Mouse (Mus musculus) splenic B cell, adult 2 months (primary cell): ENCODE data around the gene Rtn4rl2.
A peak's percentile ranks its signal among the peaks of the same experiment; 100 is the strongest.

ENCODE experiments used
- DNase-seq: peaks from one replicate; pipeline ENCODE4 v3.0.0-alpha.2; 2011; ENCODE audit warnings: low read depth, low spot score
- H3K27me3 ChIP-seq: 2 replicates; pipeline ENCODE4 v1.6.1; 2012; ENCODE audit warnings: mild to moderate bottlenecking, low read length, moderate library complexity, mixed read lengths; ENCODE audit not compliant: control insufficient read depth, poor library complexity, insufficient read depth, severe bottlenecking
- H3K36me3 ChIP-seq: 2 replicates; pipeline ENCODE4 v1.6.1; 2012; ENCODE audit warnings: mild to moderate bottlenecking, low read length, moderate library complexity, mixed read lengths; ENCODE audit not compliant: control insufficient read depth, poor library complexity, insufficient read depth, severe bottlenecking

Gene Rtn4rl2

GRCm38 (mm10) chr2:84841905-84842304, 44.6 kb downstream of the Rtn4rl2 start:
- no peak for DNase-seq
- no peaks in the 10 kb centered on the region for H3K36me3 ChIP-seq
- H3K27me3 ChIP-seq, result no peaks in the 10 kb centered on the region

GRCm38 (mm10) chr2:84840748-84841563, 45.6 kb downstream of the Rtn4rl2 start:
- no peak for DNase-seq
- no peaks in the 10 kb centered on the region for H3K27me3 ChIP-seq
- H3K36me3 ChIP-seq, result no peaks in the 10 kb centered on the region

GRCm38 (mm10) chr2:84840016-84840747, 46.3 kb downstream of the Rtn4rl2 start:
- Histone ChIP-seq H3K36me3 (no peaks in the 10 kb centered on the region), H3K27me3 (no peaks in the 10 kb centered on the region)
- DNase-seq, result peak; percentile 58

- no peaks in the 10 kb centered on the region for H3K27me3 ChIP-seq
- peak; percentile 24 for DNase-seq
- H3K36me3 ChIP-seq, result no peaks in the 10 kb centered on the region
Measured at GRCm38 (mm10) chr2:84838993-84839980, 47.2 kb downstream of the Rtn4rl2 start.

DNA sequence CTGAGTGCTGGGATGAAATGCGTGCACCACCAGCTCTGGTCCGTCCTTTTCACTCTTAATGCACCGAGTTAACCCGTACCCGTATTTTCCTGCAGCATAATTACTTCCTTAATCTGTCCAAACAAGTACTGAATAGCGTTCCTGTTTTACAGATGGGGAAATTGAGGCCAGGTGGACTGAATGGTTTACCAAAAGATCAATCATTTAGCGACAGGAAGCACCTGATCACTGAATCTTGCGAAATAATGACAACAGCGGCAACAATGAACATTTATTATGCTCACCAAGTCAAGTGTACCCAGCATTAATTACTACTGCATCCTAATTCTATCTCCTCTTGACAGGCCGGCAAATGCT, 47.9 kb downstream of the Rtn4rl2 start, which contains the start of gene Slc43a1:
Gene Slc43a1 (plus strand): TSS at position 258 of the 357 bp plus-strand sequence.
- Histone ChIP-seq H3K27me3 (no peaks in the 10 kb centered on the region), H3K36me3 (no peaks in the 10 kb centered on the region)
- DNase-seq, result peak; percentile 8

- Histone ChIP-seq H3K36me3 (no peaks in the 10 kb centered on the region), H3K27me3 (no peaks in the 10 kb centered on the region)
- no peak for DNase-seq
Measured at GRCm38 (mm10) chr2:84837817-84838592, 48.5 kb downstream of the Rtn4rl2 start.

GRCm38 (mm10) chr2:84837107-84837506, 49.4 kb downstream of the Rtn4rl2 start:
- peak; percentile 74 for DNase-seq
- H3K27me3 ChIP-seq, result no peaks in the 10 kb centered on the region

DNA sequence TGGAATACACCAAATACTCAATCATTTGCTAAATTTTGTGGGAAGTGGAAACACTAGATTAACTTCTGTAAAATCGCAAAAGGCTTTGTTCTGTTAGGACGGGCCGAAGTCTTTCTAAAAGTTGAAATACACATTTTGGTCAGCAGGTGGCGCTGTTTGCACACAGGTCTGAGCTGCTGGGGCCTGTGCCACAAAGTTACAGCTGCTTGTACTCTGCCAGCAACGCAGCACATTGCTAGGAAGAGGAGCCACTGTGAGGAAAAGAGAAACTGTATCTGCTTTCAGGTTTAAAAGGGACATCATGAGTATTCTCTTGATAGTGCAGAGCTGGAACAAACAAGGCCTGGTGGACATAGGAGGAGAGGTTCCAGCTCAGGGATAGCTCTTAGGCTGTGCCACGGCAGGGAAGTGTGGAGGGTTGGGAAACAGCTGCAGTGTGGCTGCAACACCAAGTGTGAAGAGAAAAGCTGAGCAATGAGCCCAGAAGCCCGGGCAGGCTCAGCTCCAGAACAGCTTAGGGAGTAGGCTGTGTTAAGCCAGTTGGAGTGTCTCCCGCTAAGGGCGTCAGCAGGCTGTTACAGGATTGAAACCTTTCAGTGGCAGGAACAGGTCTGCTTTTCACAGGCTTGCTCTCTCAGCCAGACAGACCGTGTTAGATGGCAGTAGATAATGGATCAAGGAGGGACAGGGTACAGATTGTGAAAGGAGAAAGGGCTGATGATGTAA, 54.7 kb downstream of the Rtn4rl2 start:
- DNase-seq, result peak; percentile 92
- Histone ChIP-seq H3K36me3 (peaks cover 3% of the 10 kb centered on the region; the same call in 1 of the 2 replicates), H3K27me3 (no peaks in the 10 kb centered on the region)

More at GRCm38 (mm10) chr2:84837107-84837506, 49.4 kb downstream of the Rtn4rl2 start:
- H3K36me3 ChIP-seq, result no peaks in the 10 kb centered on the region

- Histone ChIP-seq H3K27me3 (no peaks in the 10 kb centered on the region), H3K36me3 (peaks cover 3% of the 10 kb centered on the region; the same call in 1 of the 2 replicates)
- peak; percentile 30 for DNase-seq
Measured at GRCm38 (mm10) chr2:84827283-84827920, 59.1 kb downstream of the Rtn4rl2 start.

DNA sequence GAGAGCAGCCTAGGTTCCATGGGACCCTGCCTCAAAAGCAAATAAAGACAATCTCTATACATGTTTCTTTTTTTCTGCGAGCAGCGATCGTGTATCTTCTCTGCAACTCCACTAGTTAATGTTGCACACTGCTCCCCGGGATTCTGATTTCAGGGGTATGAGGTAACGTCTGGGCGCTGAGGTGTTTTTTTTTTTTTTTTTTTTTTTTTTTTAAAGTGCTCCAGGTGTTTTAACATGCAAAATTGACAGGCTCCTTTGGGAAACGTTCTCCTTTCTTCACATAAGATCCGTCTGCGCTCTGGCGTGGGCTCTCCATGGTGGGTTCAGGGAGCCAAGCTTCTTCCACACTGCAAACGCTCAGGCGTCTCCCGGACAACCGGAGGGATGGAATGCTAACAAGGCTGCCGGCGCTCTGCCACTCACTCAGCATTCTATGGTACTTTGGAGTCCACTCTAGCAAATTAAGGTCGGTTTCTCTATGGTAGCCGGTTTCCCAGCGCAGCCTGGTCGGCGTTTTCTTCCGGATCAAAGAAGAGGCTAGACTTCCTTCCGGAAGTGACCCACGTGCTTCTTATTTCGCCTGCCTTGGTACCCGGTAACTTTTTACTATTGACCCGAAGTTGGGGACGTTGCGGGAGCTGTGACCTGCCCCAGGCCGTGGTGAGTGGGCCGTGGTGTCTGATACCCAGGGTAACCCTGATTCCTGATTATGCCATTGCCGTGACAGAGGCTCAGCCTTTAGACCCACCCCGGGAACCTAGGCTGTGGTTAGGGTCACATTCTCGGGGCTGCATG, 59.8 kb downstream of the Rtn4rl2 start, which contains the start of gene Timm10:
Gene Timm10 (plus strand): TSS at position 510 of the 795 bp plus-strand sequence.
- Histone ChIP-seq H3K27me3 (no peaks in the 10 kb centered on the region), H3K36me3 (peaks cover 3% of the 10 kb centered on the region; the same call in 1 of the 2 replicates)
- DNase-seq, result peak; percentile 90

DNA sequence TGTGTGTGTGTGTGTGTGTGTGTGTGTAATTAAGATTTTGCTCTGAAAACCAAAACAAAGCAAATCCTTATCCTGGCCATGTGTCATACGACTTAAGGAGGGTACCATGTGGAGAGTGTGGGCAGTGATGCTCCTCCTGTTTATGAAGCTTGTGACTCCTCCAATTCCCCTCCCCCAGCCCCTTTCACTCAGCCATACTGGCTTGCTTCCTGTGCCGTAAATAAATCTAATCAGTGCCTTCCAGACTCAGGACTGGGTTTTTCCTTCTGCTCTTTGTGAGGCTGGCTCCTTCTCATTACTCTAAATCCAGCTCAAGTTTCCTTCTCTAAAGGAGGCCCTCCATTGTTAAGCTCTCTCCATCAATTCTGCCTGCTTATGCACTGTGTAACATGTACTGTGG, 63.3 kb downstream of the Rtn4rl2 start:
- no peak for DNase-seq
- Histone ChIP-seq H3K36me3 (no peaks in the 10 kb centered on the region), H3K27me3 (no peaks in the 10 kb centered on the region)

GRCm38 (mm10) chr2:84822552-84822951, 64.0 kb downstream of the Rtn4rl2 start, which contains the start of gene Smtnl1:
TSS of gene Smtnl1 (minus strand) at chr2:84822652.
- Histone ChIP-seq H3K27me3 (no peaks in the 10 kb centered on the region), H3K36me3 (no peaks in the 10 kb centered on the region)
- no peak for DNase-seq
